Mouse (Mus musculus) lung, postnatal 0 days (tissue): Measurements from ENCODE around the gene Gm29110. TPM values are rescaled to one million over a fixed set of nuclear protein-coding genes. Genes with fewer than 3 reads are reported as not detected.
"Not testable (repeated sequence)": the region's sequence is repeated elsewhere in the genome, so short reads cannot be mapped to it uniquely, and the experiment has no call there.

ENCODE experiments used
- ATAC-seq: fragments of 200-750 bp; cut with Nextera tagmentation; 2 replicates; pipeline ENCODE4 v1.8.0; 2017; ENCODE audit warnings: moderate library complexity
- DNase-seq: peaks from one replicate; pipeline ENCODE4 v3.0.0-alpha.2; 2016; ENCODE audit warnings: low spot score
- H3K27ac ChIP-seq: fragments of 300-500 bp; sonication (generic); 2 replicates; pipeline ENCODE4 v1.5.1; 2014; ENCODE audit warnings: antibody characterized with exemption, mild to moderate bottlenecking, low read length, mixed read lengths
- H3K27me3 ChIP-seq: fragments of 300-500 bp; sonication (generic); replicated peaks from 2 replicates; pipeline ENCODE4 v1.6.1; 2014; ENCODE audit warnings: low read length, mixed read lengths; ENCODE audit not compliant: insufficient read depth
- H3K36me3 ChIP-seq: fragments of 300-500 bp; sonication (generic); 2 replicates; pipeline ENCODE4 v1.6.1; 2014; ENCODE audit warnings: low read length, mixed read lengths; ENCODE audit not compliant: insufficient read depth
- H3K4me1 ChIP-seq: fragments of 300-500 bp; sonication (generic); 2 replicates; pipeline ENCODE4 v1.6.1; 2014; ENCODE audit warnings: antibody characterized with exemption, low read depth, low read length, mixed read lengths; ENCODE audit not compliant: insufficient read depth
- H3K4me2 ChIP-seq: fragments of 300-500 bp; sonication (generic); replicated peaks from 2 replicates; pipeline ENCODE4 v1.6.1; 2014; ENCODE audit warnings: low read depth, mild to moderate bottlenecking, low read length, moderate library complexity, mixed read lengths
- H3K4me3 ChIP-seq: fragments of 300-500 bp; sonication (generic); 2 replicates; pipeline ENCODE4 v1.5.1; 2014; ENCODE audit warnings: low read depth, low read length
- H3K9ac ChIP-seq: fragments of 300-500 bp; sonication (generic); replicated peaks from 2 replicates; pipeline ENCODE4 v1.6.1; 2014; ENCODE audit warnings: low read depth, mild to moderate bottlenecking
- H3K9me3 ChIP-seq: fragments of 300-500 bp; sonication (generic); 2 replicates; pipeline ENCODE4 v1.6.1; 2016; ENCODE audit warnings: low read length, mixed read lengths
- WGBS: fragments of 180-500 bp; shearing (Covaris S2); extraction: QIAGEN DNeasy Blood & Tissue Kit; methylation state at CpG from one replicate; pipeline ENCODE4 v1.1.7; 2014; 5-methylcytosine and 5-hydroxymethylcytosine counted together
- polyA plus RNA-seq: library from polyadenylated mRNA; unstranded; fragments of >200 nt; fragmentation: Nextera tagmentation; extraction: Ambion mirVana; gene quantifications from 2 replicates; pipeline ENCODE4 v1.2.1, GENCODE M21; 2015

Gm29110 gene
- polyA plus RNA-seq: not detected in 2 replicates

DNA sequence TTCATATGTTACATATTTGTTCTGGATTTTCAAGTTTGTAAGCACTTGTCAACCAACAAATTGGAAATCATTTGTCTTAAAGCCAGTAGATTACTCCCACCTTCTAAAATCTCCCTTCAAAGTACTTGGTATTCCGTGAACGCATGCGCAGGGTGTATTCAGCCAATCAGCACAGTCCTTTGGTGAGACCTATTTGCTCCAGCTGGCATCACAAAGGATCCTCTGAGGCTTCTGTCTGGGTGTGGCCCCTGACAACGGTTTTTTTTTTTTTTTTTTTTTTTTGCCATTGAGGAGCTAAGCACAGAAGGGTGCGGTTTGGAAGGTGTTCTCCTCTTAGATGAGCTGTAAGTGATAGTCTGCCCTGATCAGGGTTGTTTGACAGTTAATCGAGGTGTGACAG is at the start of gene Gm29110:
TSS of gene Gm29110 (plus strand) at position 301 of the 400 bp plus-strand sequence.
- not testable (repeated sequence) for H3K36me3 ChIP-seq, H3K27ac ChIP-seq, H3K4me1 ChIP-seq, H3K9ac ChIP-seq, ATAC-seq, H3K27me3 ChIP-seq, H3K4me3 ChIP-seq, H3K4me2 ChIP-seq, DNase-seq, H3K9me3 ChIP-seq
- 45% methylated on average over 1 of the region's 6 CpGs for WGBS

Other genes with a start within 250 kb of the Gm29110 start
- not detected in 2 replicates for gene Gm21913, start 153.4 kb downstream of the Gm29110 start, polyA plus RNA-seq